Mouse (Mus musculus): ENCODE results near the gene Zglp1.

The Zglp1 gene

DNA sequence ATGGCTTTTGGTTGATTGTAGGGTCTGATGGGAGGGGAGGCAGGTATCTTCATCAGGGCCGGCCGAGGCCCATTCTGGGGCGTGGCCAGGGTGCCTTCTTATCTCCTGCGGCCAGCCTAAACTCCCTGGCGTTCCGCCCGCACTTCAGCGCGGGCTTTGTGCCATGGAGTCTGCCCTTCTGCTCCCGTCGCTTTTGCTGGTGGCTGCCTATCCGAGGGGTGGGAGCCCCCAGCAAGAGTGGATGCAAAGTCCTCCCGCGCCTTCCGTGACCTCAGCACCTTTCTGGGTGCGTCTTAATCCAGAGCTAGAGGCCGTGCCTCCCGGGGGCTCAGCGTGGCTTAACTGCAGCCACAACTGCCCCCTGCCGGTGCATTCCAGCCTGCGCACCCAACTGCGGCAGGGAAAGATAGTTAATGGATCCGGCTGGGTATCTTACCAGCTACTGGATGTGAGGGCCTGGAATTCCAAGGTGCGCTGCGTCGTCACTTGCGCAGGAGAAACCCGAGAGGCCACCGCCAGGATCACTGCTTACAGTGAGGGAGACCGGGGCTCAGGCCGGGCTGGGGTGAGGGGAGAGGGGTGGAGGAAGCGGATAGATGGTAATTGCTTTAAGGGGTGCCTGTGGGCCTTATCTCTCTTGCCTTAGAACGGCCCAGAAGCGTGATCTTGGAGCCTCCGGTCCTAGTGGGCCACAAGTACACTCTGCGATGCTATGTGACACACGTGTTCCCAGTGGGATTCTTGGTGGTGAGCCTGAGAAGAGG is 37.4 kb downstream of the Zglp1 start, which contains the start of gene Icam4:
TSS of gene Icam4 (plus strand) at position 83 of the 764 bp plus-strand sequence.
- in situ Hi-C loops (cut with MboI; ENCODE audit: unreplicated experiment in 2 of 2) = loop anchor here (5.0 kb wide), 2 partner anchors 103 to 113 kb away; partner anchors contain the start of gene Tyk2 (in 1 of the 2)

DNA sequence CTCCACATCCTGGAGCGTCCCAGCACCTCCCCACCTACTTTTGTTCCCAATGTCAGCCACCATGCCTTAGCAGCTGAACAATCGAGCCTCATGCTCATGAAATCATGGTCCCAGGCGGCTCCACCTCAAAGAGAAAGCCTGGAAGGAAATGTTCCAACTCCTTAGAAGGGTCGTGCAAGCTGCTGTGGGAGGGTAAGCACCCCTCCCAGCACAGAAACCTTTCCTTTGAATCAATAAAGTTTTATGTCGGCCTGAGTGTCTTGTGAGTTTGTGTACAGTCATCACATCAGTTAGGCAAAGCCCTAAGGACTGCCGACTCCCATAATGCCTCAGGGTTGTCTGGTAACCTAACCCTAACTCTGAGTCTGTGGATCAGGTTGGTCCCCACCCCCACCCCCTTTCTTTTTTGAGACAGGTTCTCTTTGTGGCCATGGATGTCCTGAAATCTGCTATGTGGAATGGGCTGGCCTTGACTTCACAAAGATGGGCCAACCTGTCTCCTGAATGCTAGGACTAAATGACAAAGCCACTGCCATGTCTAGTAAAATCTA is 38.3 kb downstream of the Zglp1 start:
- in situ Hi-C loops (cut with MboI; ENCODE audit: unreplicated experiment in 2 of 2) = loop anchor here (5.0 kb wide), 2 partner anchors 104 to 114 kb away; partner anchors contain the start of gene Tyk2 (in 1 of the 2)

DNA sequence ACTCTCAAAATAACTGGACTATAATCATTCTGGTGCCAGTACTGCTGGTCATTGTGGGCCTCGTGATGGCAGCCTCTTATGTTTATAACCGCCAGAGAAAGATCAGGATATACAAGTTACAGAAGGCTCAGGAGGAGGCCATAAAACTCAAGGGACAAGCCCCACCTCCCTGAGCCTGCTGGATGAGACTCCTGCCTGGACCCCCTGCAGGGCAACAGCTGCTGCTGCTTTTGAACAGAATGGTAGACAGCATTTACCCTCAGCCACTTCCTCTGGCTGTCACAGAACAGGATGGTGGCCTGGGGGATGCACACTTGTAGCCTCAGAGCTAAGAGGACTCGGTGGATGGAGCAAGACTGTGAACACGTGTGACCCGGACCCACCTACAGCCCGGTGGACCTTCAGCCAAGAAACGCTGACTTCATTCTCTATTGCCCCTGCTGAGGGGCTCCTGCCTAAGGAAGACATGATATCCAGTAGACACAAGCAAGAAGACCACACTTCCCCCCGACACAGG is 39.1 kb downstream of the Zglp1 start:
- in situ Hi-C loops (cut with MboI; ENCODE audit: unreplicated experiment in 2 of 2) = loop anchor here (5.0 kb wide), 2 partner anchors 104 to 114 kb away; partner anchors contain the start of gene Tyk2 (in 1 of the 2)

GRCm38 (mm10) chr9:21026849-21027248 is 40.0 kb downstream of the Zglp1 start:
- in situ Hi-C loops (cut with MboI; ENCODE audit: unreplicated experiment in 2 of 2) = loop anchor here (5.0 kb wide), 2 partner anchors 105 to 115 kb away; partner anchors contain the start of gene Tyk2 (in 1 of the 2)

- in situ Hi-C loops (cut with MboI; ENCODE audit: unreplicated experiment in 2 of 2) = loop anchor here (5.0 kb wide), 2 partner anchors 107 to 117 kb away; partner anchors contain the start of gene Tyk2 (in 1 of the 2)
These were observed 41.6 kb downstream of the Zglp1 start for GRCm38 (mm10) chr9:21025258-21025810.

DNA sequence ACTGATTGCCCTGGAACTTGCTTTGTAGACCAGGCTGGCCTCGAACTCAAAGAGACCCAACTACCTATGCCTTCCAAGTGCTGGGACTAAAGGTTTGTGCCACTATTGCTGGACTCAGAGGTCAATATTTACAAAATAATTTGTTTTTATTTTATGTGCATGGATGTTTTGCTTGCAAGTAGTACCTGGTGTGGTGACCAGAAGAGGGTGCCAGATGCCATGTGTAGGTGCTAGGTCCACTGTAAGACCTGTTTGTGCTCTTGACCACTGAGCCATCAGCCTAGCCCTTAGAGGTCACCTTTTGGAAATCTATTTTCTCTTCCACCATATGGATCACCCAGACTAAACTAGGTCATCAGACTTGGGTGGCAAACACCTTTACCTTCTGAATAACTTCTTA is 44.2 kb downstream of the Zglp1 start:
- in situ Hi-C loops (cut with MboI; ENCODE audit: unreplicated experiment in 2 of 2) = no loop called here

GRCm38 (mm10) chr9:21022288-21022687 is 44.6 kb downstream of the Zglp1 start:
- in situ Hi-C loops (cut with MboI; ENCODE audit: unreplicated experiment in 2 of 2) = no loop called here

DNA sequence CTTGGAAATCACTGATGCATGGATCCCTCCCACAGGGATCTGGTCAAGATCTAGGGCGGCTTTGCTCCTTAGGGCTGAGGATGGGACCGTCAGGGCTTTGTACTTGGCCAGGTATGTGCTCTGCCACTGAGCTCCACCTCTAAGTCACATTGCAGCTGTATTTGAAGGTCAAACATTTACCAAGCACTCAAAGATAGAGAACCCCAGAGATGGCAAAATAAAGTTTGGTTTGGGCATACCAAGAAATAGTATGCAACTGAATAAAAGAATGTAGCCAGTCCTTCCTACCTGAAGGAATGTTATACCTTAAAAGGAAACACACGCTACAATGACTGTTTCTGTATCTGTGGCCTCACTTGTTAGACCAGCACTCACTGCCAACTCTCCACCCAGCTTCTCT is 45.5 kb downstream of the Zglp1 start:
- in situ Hi-C loops (cut with MboI; ENCODE audit: unreplicated experiment in 2 of 2) = no loop called here

DNA sequence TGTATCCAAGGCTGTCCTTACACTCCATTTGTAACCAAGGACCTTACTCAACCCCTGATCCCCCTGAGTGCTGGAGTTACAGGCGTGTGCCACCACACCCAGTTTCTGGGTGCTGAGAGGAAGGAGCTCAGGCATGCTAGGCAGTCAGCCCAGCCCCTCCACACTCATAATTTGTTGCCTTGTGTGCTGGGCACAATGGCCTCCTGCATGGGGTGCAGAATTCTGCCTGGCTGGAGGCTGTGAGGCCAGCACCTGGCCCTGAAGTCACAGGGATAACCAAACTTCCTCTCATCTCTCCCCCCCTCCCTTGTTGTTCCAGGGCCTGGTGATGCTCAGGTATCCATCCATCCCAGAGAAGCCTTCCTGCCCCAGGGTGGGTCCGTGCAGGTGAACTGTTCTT is 48.3 kb downstream of the Zglp1 start:
- in situ Hi-C loops (cut with MboI; ENCODE audit: unreplicated experiment in 2 of 2) = no loop called here

GRCm38 (mm10) chr9:21017177-21017575 is 49.7 kb downstream of the Zglp1 start:
- in situ Hi-C loops (cut with MboI; ENCODE audit: unreplicated experiment in 2 of 2) = no loop called here

GRCm38 (mm10) chr9:21016331-21017176 is 50.3 kb downstream of the Zglp1 start:
- in situ Hi-C loops (cut with MboI; ENCODE audit: unreplicated experiment in 2 of 2) = no loop called here

GRCm38 (mm10) chr9:21015571-21016130 is 51.2 kb downstream of the Zglp1 start, which contains the start of gene Icam1:
Gene Icam1 (plus strand): TSS chr9:21015985.
- in situ Hi-C loops (cut with MboI; ENCODE audit: unreplicated experiment in 2 of 2) = no loop called here

DNA sequence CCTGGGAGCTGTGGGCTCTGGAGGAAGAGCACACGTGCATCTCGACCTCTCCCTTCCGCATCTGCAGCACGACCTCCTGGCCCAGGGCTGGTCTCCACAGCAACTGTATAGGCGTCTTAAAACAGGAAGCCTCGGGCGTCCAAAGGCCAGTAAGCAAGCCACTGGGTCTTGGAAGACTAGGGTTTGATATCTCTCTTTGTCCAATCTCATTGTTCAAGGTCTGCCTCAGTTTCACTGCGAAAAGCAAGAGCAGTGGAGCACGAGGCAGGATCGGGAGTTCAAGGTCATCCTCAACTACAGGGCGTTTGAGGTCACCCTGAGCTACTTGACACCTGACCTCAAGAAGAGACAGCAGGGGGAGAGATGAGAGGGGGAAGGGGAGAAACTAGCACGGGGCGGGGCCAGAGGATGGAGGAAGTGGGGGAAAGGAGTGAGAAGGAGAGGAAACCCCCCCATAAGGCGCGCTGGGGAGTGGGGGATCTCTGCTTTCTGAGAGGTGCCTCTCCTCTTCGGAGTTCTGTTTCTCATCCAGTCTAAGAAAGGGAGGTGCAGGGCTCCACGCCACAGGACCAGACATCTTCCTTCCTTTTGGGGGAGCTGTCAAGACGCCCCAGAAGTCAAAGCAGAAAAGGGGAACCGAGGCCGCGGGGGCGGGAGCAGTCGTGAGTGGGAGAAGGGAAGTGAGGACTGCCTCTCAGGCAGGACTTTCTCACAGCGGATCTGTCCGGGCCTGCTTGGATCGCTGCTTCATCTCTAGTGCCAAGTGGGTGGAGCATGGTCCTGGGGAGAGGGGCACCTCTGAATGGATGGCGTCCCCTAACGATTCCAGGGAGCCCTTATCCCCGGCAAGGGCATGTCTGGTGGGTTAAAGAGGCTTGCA is 52.0 kb downstream of the Zglp1 start:
- in situ Hi-C loops (cut with MboI; ENCODE audit: unreplicated experiment in 2 of 2) = no loop called here

Data from v-Abl transformed pro-B cells (cell line).